Mouse (Mus musculus): ENCODE results near the gene Sptlc2.
"Not testable (repeated sequence)": the region's sequence is repeated elsewhere in the genome, so short reads cannot be mapped to it uniquely, and the experiment has no call there.

Sptlc2 gene

DNA sequence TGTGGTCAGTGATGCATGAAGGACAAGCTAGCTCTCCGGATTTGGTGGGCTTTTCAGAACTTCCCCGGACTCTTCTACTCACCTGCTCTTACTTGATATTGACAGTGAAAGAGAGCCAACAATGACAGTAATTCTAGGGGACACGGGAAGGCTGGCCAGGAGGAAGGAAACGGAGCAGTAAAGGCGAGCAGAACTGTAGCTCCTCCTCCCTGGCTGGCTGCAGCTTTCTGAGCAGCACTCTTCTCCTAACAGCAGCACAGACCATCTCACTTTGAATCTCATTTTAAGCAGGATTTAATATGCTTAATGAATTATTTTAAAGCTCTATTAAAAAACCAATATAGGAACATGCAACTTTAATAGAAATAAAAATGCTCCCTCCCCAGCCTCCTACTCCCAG, 56.2 kb downstream of the Sptlc2 start:
- no peak for DNase-seq (ENCODE audit: low read depth)

DNA sequence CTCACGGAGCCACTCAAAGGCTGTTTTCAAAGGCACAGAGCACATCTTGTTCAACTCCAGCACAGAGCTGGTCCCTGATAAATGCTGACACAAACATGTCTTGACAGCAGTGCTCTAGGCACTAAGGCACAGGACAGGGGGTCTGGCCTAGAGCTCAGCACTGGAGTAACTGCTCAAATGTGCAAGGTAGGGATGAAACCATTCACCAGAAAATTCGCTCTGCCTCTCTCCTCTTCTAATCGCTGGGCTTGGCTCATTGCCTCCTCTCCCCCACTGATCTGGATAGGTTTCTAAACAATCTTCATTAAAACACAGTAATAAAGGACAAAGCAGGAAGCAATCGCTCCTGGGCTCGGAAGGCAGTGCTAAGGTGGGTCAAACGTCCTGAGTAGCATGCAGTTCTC, 57.1 kb downstream of the Sptlc2 start:
- DNase-seq (ENCODE audit: low read depth): no peak

- DNase-seq (ENCODE audit: low read depth): no peak
These were observed 57.9 kb downstream of the Sptlc2 start for GRCm38 (mm10) chr12:87330213-87330612.

- DNase-seq (ENCODE audit: low read depth): no peak
These were observed 60.1 kb downstream of the Sptlc2 start for GRCm38 (mm10) chr12:87328025-87328424.

- DNase-seq (ENCODE audit: low read depth): no peak
These were observed 60.5 kb downstream of the Sptlc2 start for GRCm38 (mm10) chr12:87327610-87328009.

- DNase-seq (ENCODE audit: low read depth): no peak
These were observed 62.7 kb downstream of the Sptlc2 start for GRCm38 (mm10) chr12:87325452-87325851.

GRCm38 (mm10) chr12:87319229-87319628, 68.9 kb downstream of the Sptlc2 start:
- DNase-seq (ENCODE audit: low read depth): no peak

DNA sequence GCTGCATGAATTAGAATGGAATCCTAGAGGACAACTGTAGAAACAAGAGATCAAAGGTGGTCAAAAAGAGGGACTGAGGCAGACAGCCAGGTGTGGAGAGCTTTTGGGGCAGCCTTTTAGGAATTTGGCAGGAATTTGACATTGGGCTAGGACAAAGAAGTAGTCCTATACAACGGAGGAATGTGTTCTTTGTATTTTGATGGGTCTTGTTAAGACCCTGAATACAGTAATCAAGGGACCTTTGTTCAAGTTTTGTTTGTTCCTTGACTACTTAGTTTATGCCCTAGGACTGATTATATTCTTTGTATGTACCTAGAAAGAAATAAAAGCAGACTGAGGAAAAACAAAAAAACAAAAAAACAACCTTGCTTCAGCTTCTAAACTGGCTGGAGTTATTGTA, 70.2 kb downstream of the Sptlc2 start:
- no peak for DNase-seq (ENCODE audit: low read depth)

DNA sequence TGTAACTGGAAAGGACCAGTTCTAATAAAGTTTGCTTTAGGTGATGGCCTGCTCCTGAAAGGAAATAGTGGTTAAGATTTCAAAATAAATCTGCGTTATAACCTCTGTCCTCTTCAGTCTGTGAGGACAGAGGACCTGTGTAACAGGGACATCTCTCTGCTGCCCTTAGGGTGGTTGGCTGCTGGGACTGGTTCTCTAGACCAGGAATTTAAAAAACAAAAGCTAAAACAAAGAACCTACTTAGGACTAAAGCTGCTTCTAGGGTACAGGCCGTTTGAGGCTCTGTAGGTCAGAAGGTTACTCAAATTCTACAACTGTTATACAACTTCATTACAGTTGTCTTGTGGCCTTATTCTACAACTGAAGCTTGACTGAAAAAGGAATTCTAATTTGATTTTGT, 75.1 kb downstream of the Sptlc2 start:
- DNase-seq (ENCODE audit: low read depth): no peak

DNA sequence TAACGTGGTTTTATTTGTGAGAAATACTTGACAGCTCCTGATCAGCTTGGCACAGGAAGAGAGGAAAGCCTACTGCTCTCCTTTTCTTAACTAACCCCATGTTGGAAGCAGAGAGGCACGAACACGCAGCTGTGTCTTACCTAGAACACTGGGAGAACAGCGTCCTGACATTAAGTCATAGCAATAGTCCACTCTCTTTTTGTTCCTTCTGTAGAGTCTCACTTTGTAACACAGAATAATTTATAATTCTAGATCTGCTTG, 81.6 kb downstream of the Sptlc2 start:
- DNase-seq (ENCODE audit: low read depth): not testable (repeated sequence)

DNA sequence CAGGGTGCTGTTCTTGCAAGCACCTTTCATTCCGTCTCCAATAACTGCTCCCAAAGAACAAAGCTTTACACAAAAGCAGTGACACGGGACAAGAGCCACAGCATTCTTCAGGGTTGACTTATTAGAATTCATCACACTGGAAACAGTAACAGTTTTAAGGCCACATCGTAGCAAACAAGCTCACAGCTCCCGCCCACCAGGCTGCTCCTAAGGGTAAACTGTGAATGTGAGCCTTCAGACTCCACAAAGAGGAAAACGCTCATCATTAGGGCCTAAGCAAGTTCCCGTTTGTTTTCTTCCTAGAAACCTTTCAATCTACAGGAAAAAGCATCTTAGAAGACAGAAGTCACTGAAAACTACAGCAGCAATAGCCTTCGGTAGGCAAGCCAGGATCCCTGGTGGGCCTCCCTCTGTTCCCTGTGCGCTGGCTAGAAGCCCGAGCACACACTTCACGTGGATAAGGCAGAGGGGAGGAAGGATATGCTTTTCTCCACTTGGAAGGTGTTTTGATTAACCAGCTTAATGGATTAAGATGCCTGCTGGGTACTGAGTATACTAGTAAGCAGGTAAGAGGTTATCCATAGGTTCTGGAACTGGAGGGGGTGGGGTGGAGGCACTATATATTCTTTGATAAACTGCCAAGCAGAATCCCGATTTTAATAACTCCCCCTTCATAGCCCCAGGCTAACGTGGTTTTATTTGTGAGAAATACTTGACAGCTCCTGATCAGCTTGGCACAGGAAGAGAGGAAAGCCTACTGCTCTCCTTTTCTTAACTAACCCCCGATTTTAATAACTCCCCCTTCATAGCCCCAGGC, 82.2 kb downstream of the Sptlc2 start:
- DNase-seq (ENCODE audit: low read depth): no peak

DNA sequence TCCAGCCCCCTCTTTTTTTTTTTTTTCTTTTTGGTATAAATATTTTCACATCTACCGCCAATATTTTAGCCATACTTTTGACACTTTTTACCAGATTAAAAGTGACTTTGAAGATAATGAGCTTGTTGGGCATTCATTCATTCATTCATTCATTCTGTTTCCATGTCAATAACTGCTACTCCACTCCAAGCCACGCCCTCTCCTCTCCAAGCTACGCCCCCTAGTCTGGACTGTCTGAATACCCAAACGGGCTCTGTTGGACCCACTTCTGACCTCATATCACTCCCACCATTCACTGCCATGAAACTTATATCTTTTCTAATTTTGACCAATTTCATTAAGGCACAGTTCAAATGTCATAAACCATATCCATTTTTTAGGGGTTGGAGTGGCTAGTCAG, 87.0 kb downstream of the Sptlc2 start:
- no peak for DNase-seq (ENCODE audit: low read depth)

GRCm38 (mm10) chr12:87300441-87300690, 87.8 kb downstream of the Sptlc2 start:
- DNase-seq (ENCODE audit: low read depth): no peak

- DNase-seq (ENCODE audit: low read depth): no peak
These were observed 88.3 kb downstream of the Sptlc2 start, which contains the start of gene Ism2 for GRCm38 (mm10) chr12:87299657-87300440. TSS of gene Ism2 (minus strand) at chr12:87299705.

DNA sequence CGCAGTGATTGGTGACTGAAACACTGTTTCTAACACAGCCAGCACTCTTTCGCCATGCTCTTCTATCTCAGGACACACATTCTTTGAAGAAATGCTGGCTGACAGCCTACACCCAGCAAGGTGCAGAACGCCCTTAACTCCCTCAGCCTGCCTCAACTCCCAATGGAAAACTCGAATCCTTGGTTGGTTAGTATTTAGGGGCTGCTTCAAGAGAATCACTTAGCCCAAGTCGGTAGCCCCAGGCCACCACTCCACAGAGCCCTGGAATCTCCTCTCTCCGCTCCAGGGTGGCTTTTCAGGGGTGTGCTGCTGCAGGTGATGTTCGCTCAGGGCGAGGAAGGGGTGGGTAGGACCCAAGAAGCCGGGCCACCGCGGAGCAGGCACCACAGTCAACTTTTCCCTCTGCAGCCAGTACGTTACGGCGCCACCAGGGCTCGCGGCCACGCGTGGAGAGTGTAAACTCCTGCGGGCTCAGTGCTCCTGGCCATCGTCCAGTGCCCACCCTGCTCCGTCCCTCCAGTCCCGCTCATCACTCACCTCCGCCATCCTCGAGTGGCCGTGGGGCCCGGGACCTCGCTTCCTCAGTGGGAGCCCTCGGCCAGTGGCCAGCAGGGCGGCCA, 89.0 kb downstream of the Sptlc2 start:
- no peak for DNase-seq (ENCODE audit: low read depth)

- DNase-seq (ENCODE audit: low read depth): no peak
These were observed 94.2 kb downstream of the Sptlc2 start for GRCm38 (mm10) chr12:87293934-87294333.

- no peak for DNase-seq (ENCODE audit: low read depth)
These were observed 99.1 kb downstream of the Sptlc2 start for GRCm38 (mm10) chr12:87289100-87289499.

DNA sequence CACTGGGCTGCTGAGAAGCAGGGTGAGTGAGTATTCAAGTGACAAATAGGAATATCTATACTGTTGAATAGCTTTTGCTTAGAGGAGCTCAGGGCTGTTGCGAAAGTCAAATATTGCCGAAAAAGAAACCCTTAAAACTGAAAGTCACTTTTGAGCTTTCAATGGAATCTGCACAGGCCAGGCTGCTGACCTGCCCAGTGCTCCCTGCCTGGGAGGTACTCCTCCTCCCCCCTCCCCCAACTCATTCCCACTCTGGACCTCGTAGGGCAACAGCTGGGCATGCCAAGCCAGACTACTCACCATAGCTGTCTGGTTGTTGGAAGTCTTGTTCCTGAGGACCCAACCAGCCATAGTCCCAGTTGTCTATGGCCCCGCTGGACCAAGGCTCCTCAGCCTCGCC, 103.4 kb downstream of the Sptlc2 start:
- no peak for DNase-seq (ENCODE audit: low read depth)

DNA sequence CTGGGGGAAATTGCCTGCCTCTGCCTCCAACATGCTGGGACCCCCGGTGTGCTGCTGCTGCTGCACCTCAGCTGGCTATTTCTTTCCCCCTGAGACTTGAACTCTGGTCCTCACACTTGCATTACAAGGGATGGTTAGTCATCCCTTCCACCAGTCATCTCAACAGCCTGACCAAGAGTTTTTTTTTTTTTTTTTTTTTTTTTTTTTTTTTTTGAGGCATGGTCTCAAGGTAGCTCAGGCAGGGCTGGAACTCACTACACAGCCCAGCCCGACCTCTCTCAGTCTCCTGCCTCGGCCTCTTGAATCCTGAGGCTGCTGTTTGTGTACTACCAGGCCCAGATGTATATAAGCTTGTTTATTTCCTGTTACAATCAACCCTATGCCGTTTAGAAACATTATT, 103.9 kb downstream of the Sptlc2 start:
- DNase-seq (ENCODE audit: low read depth): no peak

GRCm38 (mm10) chr12:87283706-87284105, 104.4 kb downstream of the Sptlc2 start:
- DNase-seq (ENCODE audit: low read depth): no peak

- DNase-seq (ENCODE audit: low read depth): no peak
These were observed 105.4 kb downstream of the Sptlc2 start for GRCm38 (mm10) chr12:87282743-87283142.

GRCm38 (mm10) chr12:87281766-87282165, 106.4 kb downstream of the Sptlc2 start:
- DNase-seq (ENCODE audit: low read depth): no peak

- no peak for DNase-seq (ENCODE audit: low read depth)
These were observed 108.3 kb downstream of the Sptlc2 start for GRCm38 (mm10) chr12:87279879-87280278.

Measured in c-Kit-positive CD71-negative TER-119-negative erythroid progenitor cells, embryonic 14.5 days (primary cell).